Mouse (Mus musculus): ENCODE measurements around the gene Sh2d1a. TPM values are rescaled to one million over a fixed set of nuclear protein-coding genes. Genes with fewer than 3 reads are reported as not detected.

The Sh2d1a gene
- total RNA-seq (2021): not detected

- no peak for DNase-seq (ENCODE audit: extremely low spot score in 1 of 2, low spot score in 1 of 2)
These were observed at the start of gene Sh2d1a for GRCm38 (mm10) chrX:42502291-42503043. Gene Sh2d1a, plus strand, starts transcription at chrX:42502453.

- DNase-seq (ENCODE audit: extremely low spot score in 1 of 2, low spot score in 1 of 2): no peak
These were observed 49.3 kb upstream of the Sh2d1a start for GRCm38 (mm10) chrX:42453001-42453400.

GRCm38 (mm10) chrX:42454533-42454932 lies 47.7 kb upstream of the Sh2d1a start:
- DNase-seq (ENCODE audit: extremely low spot score in 1 of 2, low spot score in 1 of 2): no peak

- DNase-seq (ENCODE audit: extremely low spot score in 1 of 2, low spot score in 1 of 2): no peak
These were observed 12.8 kb upstream of the Sh2d1a start, which contains the start of gene Tex13c2 for GRCm38 (mm10) chrX:42489446-42489845. Gene Tex13c2, plus strand, starts transcription at chrX:42489691.

GRCm38 (mm10) chrX:42490336-42490735 lies 11.9 kb upstream of the Sh2d1a start:
- no peak for DNase-seq (ENCODE audit: extremely low spot score in 1 of 2, low spot score in 1 of 2)

GRCm38 (mm10) chrX:42500538-42500937 lies 1.7 kb upstream of the Sh2d1a start:
- no peak for DNase-seq (ENCODE audit: extremely low spot score in 1 of 2, low spot score in 1 of 2)

- DNase-seq (ENCODE audit: extremely low spot score in 1 of 2, low spot score in 1 of 2): no peak
These were observed 8.9 kb downstream of the Sh2d1a start for GRCm38 (mm10) chrX:42511105-42511504.

- no peak for DNase-seq (ENCODE audit: extremely low spot score in 1 of 2, low spot score in 1 of 2)
These were observed 10.3 kb downstream of the Sh2d1a start for GRCm38 (mm10) chrX:42512567-42512966.

GRCm38 (mm10) chrX:42522868-42523267 lies 20.6 kb downstream of the Sh2d1a start:
- no peak for DNase-seq (ENCODE audit: extremely low spot score in 1 of 2, low spot score in 1 of 2)

- no peak for DNase-seq (ENCODE audit: extremely low spot score in 1 of 2, low spot score in 1 of 2)
These were observed 28.4 kb downstream of the Sh2d1a start for GRCm38 (mm10) chrX:42530703-42531102.

- DNase-seq (ENCODE audit: extremely low spot score in 1 of 2, low spot score in 1 of 2): no peak
These were observed 37.9 kb downstream of the Sh2d1a start for GRCm38 (mm10) chrX:42540030-42540755.

GRCm38 (mm10) chrX:42540756-42541053 lies 38.5 kb downstream of the Sh2d1a start:
- peak; percentile 33 to 81 for DNase-seq (ENCODE audit: extremely low spot score in 1 of 2, low spot score in 1 of 2)

- no peak for DNase-seq (ENCODE audit: extremely low spot score in 1 of 2, low spot score in 1 of 2)
These were observed 42.8 kb downstream of the Sh2d1a start for GRCm38 (mm10) chrX:42545076-42545475.

- no peak for DNase-seq (ENCODE audit: extremely low spot score in 1 of 2, low spot score in 1 of 2)
These were observed 46.3 kb downstream of the Sh2d1a start for GRCm38 (mm10) chrX:42548513-42548912.

GRCm38 (mm10) chrX:42557284-42557683 lies 55.0 kb downstream of the Sh2d1a start:
- peak in 1 of 2 experiments; percentile 43 for DNase-seq (ENCODE audit: extremely low spot score in 1 of 2, low spot score in 1 of 2)

- no peak for DNase-seq (ENCODE audit: extremely low spot score in 1 of 2, low spot score in 1 of 2)
These were observed 56.4 kb downstream of the Sh2d1a start for GRCm38 (mm10) chrX:42558683-42559082.

Other genes with a start within 250 kb of the Sh2d1a start
- 1 to 10 TPM in 1 of 2 experiments, under 1 TPM in 1; 0.40 to 1.4 TPM for gene Tex13c2, start 12.8 kb upstream of the Sh2d1a start, total RNA-seq (2021)